Mouse (Mus musculus) ES-E14 (cell line): ENCODE results near the gene Mrpl39. TPM values are rescaled to one million over a fixed set of nuclear protein-coding genes. Genes with fewer than 3 reads are reported as not detected.

Experiments used
- DNase-seq: peaks from one replicate; pipeline ENCODE4 v3.0.0-alpha.2; 2013; ENCODE audit warnings: low read depth, low spot score
- H3K27ac ChIP-seq: 2 replicates; pipeline ENCODE4 v1.5.1; 2012; ENCODE audit warnings: low read depth, mild to moderate bottlenecking, low read length, moderate library complexity, mixed read lengths; ENCODE audit not compliant: poor library complexity, insufficient read depth, severe bottlenecking
- H3K36me3 ChIP-seq: 2 replicates; pipeline ENCODE4 v1.6.1; 2012; ENCODE audit warnings: mild to moderate bottlenecking, low read length, moderate library complexity, mixed read lengths; ENCODE audit not compliant: control insufficient read depth, poor library complexity, insufficient read depth, severe bottlenecking
- H3K4me1 ChIP-seq, 2 experiments: fragments of 150-350 bp in 1 of 2; sonication (generic) in 1 of 2; 2 replicates each; pipeline ENCODE4 v1.6.1; 2012; ENCODE audit warnings: low read length in 2 of 2, mild to moderate bottlenecking in 1 of 2, mixed read lengths in 1 of 2; ENCODE audit not compliant: control insufficient read depth in 2 of 2, insufficient read depth in 2 of 2, poor library complexity in 1 of 2
- H3K4me3 ChIP-seq, 2 experiments: fragments of 150-350 bp in 1 of 2; sonication (generic) in 1 of 2; 2 replicates each; pipeline ENCODE4 v1.5.1; 2012; ENCODE audit warnings: low read length in 2 of 2, low read depth in 1 of 2, mild to moderate bottlenecking in 1 of 2, mixed read lengths in 1 of 2; ENCODE audit not compliant: insufficient read depth in 1 of 2, poor library complexity in 1 of 2, severe bottlenecking in 1 of 2
- H3K9ac ChIP-seq: 2 replicates; pipeline ENCODE4 v1.6.1; 2012; ENCODE audit warnings: low read depth, mild to moderate bottlenecking, low read length, mixed read lengths; ENCODE audit not compliant: poor library complexity, insufficient read depth, severe bottlenecking
- H3K9me3 ChIP-seq: fragments of 150-350 bp; sonication (generic); 2 replicates; pipeline ENCODE4 v1.6.1; 2012; ENCODE audit warnings: low read depth, mild to moderate bottlenecking, low read length; ENCODE audit not compliant: control insufficient read depth, insufficient read depth
- CHD2 ChIP-seq: IDR thresholded peaks from 2 replicates; pipeline ENCODE4 v1.6.1; 2014; ENCODE audit warnings: mild to moderate bottlenecking, low read depth, low read length, inconsistent platforms
- HCFC1 ChIP-seq: IDR thresholded peaks from 2 replicates; pipeline ENCODE4 v1.6.1; 2012; ENCODE audit warnings: low read length, inconsistent platforms, borderline replicate concordance; ENCODE audit not compliant: insufficient read depth
- MAFK ChIP-seq: IDR thresholded peaks from 2 replicates; pipeline ENCODE4 v1.6.1; 2014; ENCODE audit warnings: mild to moderate bottlenecking, low read depth, low read length, inconsistent platforms; ENCODE audit not compliant: insufficient read depth
- ZC3H11A ChIP-seq: IDR thresholded peaks from 2 replicates; pipeline ENCODE4 v1.6.1; 2012; ENCODE audit warnings: low read depth, mild to moderate bottlenecking, inconsistent platforms, low read length, borderline replicate concordance
- ZNF384 ChIP-seq: IDR thresholded peaks from 2 replicates; pipeline ENCODE4 v1.6.1; 2012; ENCODE audit warnings: low read depth, low read length, inconsistent platforms
- in situ Hi-C, 2 experiments: fragments of 600-800 bp; cut with MboI; formaldehyde crosslinking; loops; one replicate each; pipeline ENCODE4 v1.15.1; 2025; ENCODE audit warnings: low sequenced_read_pairs in 2 of 2, inconsistent platforms in 1 of 2; ENCODE audit not compliant: unreplicated experiment in 2 of 2
- total RNA-seq: library from RNA; depleted of rRNA; stranded (reverse); fragments of 300-350 nt; gene quantifications from 2 replicates; pipeline ENCODE4 v1.2.3, GENCODE M21; 2012

Mrpl39 gene
- total RNA-seq, 1 experiment: 66.3 TPM

DNA sequence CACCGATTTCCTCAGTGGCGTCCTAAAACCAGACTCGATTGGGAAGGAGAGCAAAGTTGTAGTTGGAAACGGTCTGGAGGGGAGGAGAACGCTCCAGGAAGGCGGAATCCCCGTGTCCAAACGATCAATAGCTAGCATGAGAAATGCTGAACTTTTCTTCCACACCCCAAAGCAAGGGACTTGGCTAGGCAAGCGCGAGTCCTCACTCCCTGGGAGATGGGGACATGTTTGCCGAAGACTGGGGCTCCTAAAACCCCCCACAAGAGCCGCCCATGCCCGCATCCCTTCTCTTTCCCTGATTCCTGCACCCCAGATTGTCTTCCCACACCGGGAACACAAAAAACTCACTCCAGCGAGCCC lies 756 bp downstream of the Mrpl39 start:
- H3K9me3 ChIP-seq: no peaks in the 10 kb centered on the region
- peak overlapping the region; percentile 94 for H3K9ac ChIP-seq
- peaks cover 8% of the 10 kb centered on the region for H3K36me3 ChIP-seq
- DNase-seq: no peak
- in situ Hi-C loops: loop anchor here in 1 of 2 experiments (10.0 kb wide), 1 partner anchor 100 kb away; the partner anchor contains the start of genes Atp5j and Gabpa
- peak overlapping the region; percentile 87 for H3K4me3 ChIP-seq
- H3K27ac ChIP-seq: no peak overlapping the region
- 0 out of 2 replicates have a peak, but pooled peaks have one; percentile 7 for TF ChIP-seq ZNF384
- TF ChIP-seq CHD2: no peak
- no peak for TF ChIP-seq MAFK
- peaks cover 1 to 2% of the 10 kb centered on the region in 2 experiments; a peak in 2 of 4 replicates for H3K4me1 ChIP-seq

DNA sequence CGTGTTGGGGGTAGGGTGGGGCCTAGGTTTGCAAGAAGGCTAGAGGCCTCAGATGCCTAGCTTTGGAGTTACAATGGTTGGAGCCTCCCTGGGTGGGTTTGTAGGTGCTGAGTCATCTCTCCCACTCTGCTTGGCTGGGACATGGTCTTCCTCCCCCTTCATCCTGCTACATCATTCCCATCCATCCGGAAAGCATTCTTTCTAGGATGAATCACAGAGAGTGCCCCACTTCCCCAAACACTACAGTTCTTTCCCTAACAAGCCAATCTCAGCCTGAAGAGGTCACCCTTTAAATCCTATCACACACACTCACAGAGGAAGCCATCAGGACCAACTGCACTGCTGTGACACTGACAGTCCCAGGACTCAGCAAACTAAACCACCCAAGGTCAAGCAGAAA lies 14.9 kb downstream of the Mrpl39 start:
- no peak overlapping the region for H3K9ac ChIP-seq
- no peak overlapping the region for H3K4me3 ChIP-seq
- no peak for TF ChIP-seq ZNF384
- TF ChIP-seq ZC3H11A: no peak
- 0 out of 2 replicates have a peak, but pooled peaks have one; percentile 44 for TF ChIP-seq MAFK
- no peak for TF ChIP-seq CHD2
- no peaks in the 10 kb centered on the region for H3K9me3 ChIP-seq
- no peak for DNase-seq
- H3K36me3 ChIP-seq: peaks cover 42% of the 10 kb centered on the region
- peaks cover 1 to 5% of the 10 kb centered on the region in 2 experiments; a peak in 1 of 4 replicates for H3K4me1 ChIP-seq
- H3K27ac ChIP-seq: no peak overlapping the region
- in situ Hi-C loops: no loop called here

DNA sequence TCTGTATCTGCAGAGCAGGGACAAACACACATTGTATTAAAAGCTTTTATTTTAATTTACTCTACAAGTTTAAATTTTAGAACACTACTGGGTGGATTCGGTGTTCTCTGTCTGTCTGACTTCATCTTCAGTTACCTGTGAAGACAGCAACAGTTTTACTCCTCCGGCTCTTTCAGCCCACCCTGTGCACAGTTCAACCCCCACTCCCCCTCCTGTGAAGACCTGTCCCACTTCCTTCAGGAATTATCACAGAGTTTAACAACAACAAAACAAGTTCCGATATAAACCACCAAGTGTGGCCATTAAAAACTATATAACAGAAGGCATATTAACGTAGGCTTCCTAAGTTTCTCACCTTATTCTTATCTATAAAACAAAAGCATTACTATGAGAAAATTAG lies 17.3 kb downstream of the Mrpl39 start:
- Histone ChIP-seq H3K9ac (no peak overlapping the region), H3K36me3 (peaks cover 26% of the 10 kb centered on the region), H3K27ac (no peak overlapping the region), H3K9me3 (no peaks in the 10 kb centered on the region), H3K4me1 (peaks cover 1 to 5% of the 10 kb centered on the region in 2 experiments; a peak in 1 of 4 replicates), H3K4me3 (no peak overlapping the region)
- TF ChIP-seq CHD2: no peak
- TF ChIP-seq ZC3H11A: no peak
- TF ChIP-seq MAFK: no peak
- TF ChIP-seq ZNF384: no peak
- no peak for TF ChIP-seq HCFC1
- in situ Hi-C loops: no loop called here
- DNase-seq: no peak

DNA sequence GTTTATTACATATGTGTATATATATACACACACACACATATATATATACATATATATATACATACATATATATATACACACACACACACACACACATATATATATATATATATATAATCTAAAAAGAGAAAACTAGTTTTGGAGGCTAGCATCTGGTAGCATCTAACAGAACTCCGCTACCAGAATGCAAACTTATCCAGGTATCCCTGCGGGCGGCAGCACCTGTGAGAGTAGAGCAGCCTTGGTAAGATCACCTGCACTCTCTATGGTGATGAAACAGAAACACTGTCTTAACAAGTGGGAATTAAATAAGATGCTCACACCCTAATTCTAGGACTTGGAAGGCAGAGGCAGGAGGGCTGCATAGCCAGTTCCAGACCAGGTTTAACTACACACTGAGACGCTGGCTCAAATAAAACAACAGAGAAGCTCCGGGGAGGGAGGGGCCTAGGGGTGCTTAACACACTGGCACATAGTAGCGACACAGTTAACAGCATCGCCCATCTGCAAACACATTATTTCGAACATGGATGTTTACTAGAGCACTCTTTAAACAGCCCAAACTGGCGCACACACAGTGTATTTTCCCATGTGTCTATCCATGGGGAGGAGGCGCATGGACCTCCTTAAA lies 17.8 kb downstream of the Mrpl39 start:
- Histone ChIP-seq H3K36me3 (peaks cover 22% of the 10 kb centered on the region), H3K9me3 (no peaks in the 10 kb centered on the region), H3K4me3 (no peak overlapping the region), H3K4me1 (peaks cover 1 to 2% of the 10 kb centered on the region in 2 experiments; a peak in 1 of 4 replicates), H3K9ac (no peak overlapping the region), H3K27ac (no peak overlapping the region)
- no peak for TF ChIP-seq ZNF384
- DNase-seq: no peak
- in situ Hi-C loops: no loop called here
